Mouse (Mus musculus) stomach, embryonic 15.5 days (tissue): ENCODE results near the gene Retreg1. TPM values are rescaled to one million over a fixed set of nuclear protein-coding genes. Genes with fewer than 3 reads are reported as not detected.

Experiments
- ATAC-seq: fragments of 200-750 bp; cut with Nextera tagmentation; 2 replicates; pipeline ENCODE4 v1.8.0; 2017; ENCODE audit warnings: low read depth, moderate number of reproducible peaks, moderate TSS enrichment; ENCODE audit not compliant: insufficient read depth, low FRiP score
- H3K27ac ChIP-seq: fragments of 300-500 bp; sonication (generic); 2 replicates; pipeline ENCODE4 v1.5.1; 2015; ENCODE audit warnings: mild to moderate bottlenecking, inconsistent platforms
- H3K27me3 ChIP-seq: fragments of 300-500 bp; sonication (generic); replicated peaks from 2 replicates; pipeline ENCODE4 v1.6.1; 2015; ENCODE audit warnings: inconsistent platforms
- H3K36me3 ChIP-seq: fragments of 300-500 bp; sonication (generic); 2 replicates; pipeline ENCODE4 v1.6.1; 2015; ENCODE audit warnings: inconsistent platforms
- H3K4me1 ChIP-seq: fragments of 300-500 bp; sonication (generic); 2 replicates; pipeline ENCODE4 v1.6.1; 2015; ENCODE audit warnings: inconsistent platforms
- H3K4me2 ChIP-seq: fragments of 300-500 bp; sonication (generic); 2 replicates; pipeline ENCODE4 v1.6.1; 2015; ENCODE audit warnings: mild to moderate bottlenecking, inconsistent platforms
- H3K4me3 ChIP-seq: fragments of 300-500 bp; sonication (generic); replicated peaks from 2 replicates; pipeline ENCODE4 v1.5.1; 2015; ENCODE audit warnings: inconsistent platforms
- H3K9ac ChIP-seq: fragments of 300-500 bp; sonication (generic); 2 replicates; pipeline ENCODE4 v1.6.1; 2015; ENCODE audit warnings: inconsistent platforms
- H3K9me3 ChIP-seq: fragments of 300-500 bp; sonication (generic); 2 replicates; pipeline ENCODE4 v1.6.1; 2016; ENCODE audit warnings: inconsistent platforms
- WGBS: fragments of 180-500 bp; shearing (Covaris S2); methylation state at CpG from one replicate; pipeline ENCODE4 v1.1.7; 2015; 5-methylcytosine and 5-hydroxymethylcytosine counted together
- polyA plus RNA-seq: library from polyadenylated mRNA; unstranded; fragments of >200 nt; fragmentation: Nextera tagmentation; extraction: Ambion mirVana; gene quantifications from 2 replicates; pipeline ENCODE4 v1.2.1, GENCODE M21; 2015

Gene Retreg1
- polyA plus RNA-seq, 1 experiment from 2014 or later, result 13.7 TPM

- WGBS, result 84% methylated on average over 17 of the region's 17 CpGs
- Histone ChIP-seq H3K27me3 (no peaks in the 10 kb centered on the region), H3K4me3 (no peak overlapping the region), H3K4me2 (no peak overlapping the region), H3K9ac (no peak overlapping the region), H3K4me1 (no peaks in the 10 kb centered on the region), H3K9me3 (no peaks in the 10 kb centered on the region), H3K36me3 (no peaks in the 10 kb centered on the region), H3K27ac (no peak overlapping the region)
- ATAC-seq, result no peak
Observed at GRCm38 (mm10) chr15:25834920-25835674, 7.9 kb upstream of the Retreg1 start.

GRCm38 (mm10) chr15:25842462-25843085 lies 406 bp upstream of the Retreg1 start:
- peak overlapping the region; percentile 76 for H3K4me3 ChIP-seq
- no peaks in the 10 kb centered on the region for H3K36me3 ChIP-seq
- H3K4me2 ChIP-seq, result peak overlapping the region; percentile 93
- WGBS, result 13% methylated on average over 16 of the region's 16 CpGs
- H3K4me1 ChIP-seq, result peaks cover 13% of the 10 kb centered on the region; the same call in 1 of the 2 replicates
- ATAC-seq, result 0 out of 2 replicates have a peak, but pooled peaks have one; percentile 13
- H3K27me3 ChIP-seq, result no peaks in the 10 kb centered on the region; the same call in 1 of the 2 replicates
- H3K9ac ChIP-seq, result peak overlapping the region; percentile 49; the same call in 1 of the 2 replicates
- no peak overlapping the region for H3K27ac ChIP-seq
- H3K9me3 ChIP-seq, result no peaks in the 10 kb centered on the region

- Histone ChIP-seq H3K9me3 (no peaks in the 10 kb centered on the region), H3K9ac (no peak overlapping the region), H3K4me1 (peaks cover 13% of the 10 kb centered on the region; the same call in 1 of the 2 replicates), H3K4me3 (peak overlapping the region; percentile 76), H3K36me3 (no peaks in the 10 kb centered on the region), H3K27ac (no peak overlapping the region), H3K4me2 (peak overlapping the region; percentile 93), H3K27me3 (no peaks in the 10 kb centered on the region; the same call in 1 of the 2 replicates)
- 23% methylated on average over 11 of the region's 11 CpGs for WGBS
- no peak for ATAC-seq
Observed at GRCm38 (mm10) chr15:25844013-25844570, 1.1 kb downstream of the Retreg1 start.

- no peak overlapping the region for H3K4me3 ChIP-seq
- WGBS, result 55% methylated on average over 4 of the region's 4 CpGs
- no peak overlapping the region for H3K4me2 ChIP-seq
Observed at GRCm38 (mm10) chr15:25844771-25845170, 1.8 kb downstream of the Retreg1 start.

GRCm38 (mm10) chr15:25847576-25848168 lies 4.7 kb downstream of the Retreg1 start:
- Histone ChIP-seq H3K4me2 (no peak overlapping the region), H3K4me3 (no peak overlapping the region), H3K27ac (no peak overlapping the region), H3K36me3 (no peaks in the 10 kb centered on the region), H3K9ac (no peak overlapping the region), H3K27me3 (no peaks in the 10 kb centered on the region; the same call in 1 of the 2 replicates), H3K4me1 (peaks cover 9% of the 10 kb centered on the region; the same call in 1 of the 2 replicates), H3K9me3 (no peaks in the 10 kb centered on the region)
- WGBS, result 87% methylated on average over 1 of the region's 1 CpGs
- ATAC-seq, result no peak

More at GRCm38 (mm10) chr15:25844771-25845170, 1.8 kb downstream of the Retreg1 start:
- Histone ChIP-seq H3K9ac (no peak overlapping the region), H3K27me3 (no peaks in the 10 kb centered on the region; the same call in 1 of the 2 replicates), H3K27ac (no peak overlapping the region), H3K36me3 (no peaks in the 10 kb centered on the region), H3K9me3 (no peaks in the 10 kb centered on the region), H3K4me1 (peaks cover 13% of the 10 kb centered on the region; the same call in 1 of the 2 replicates)
- ATAC-seq, result no peak

GRCm38 (mm10) chr15:25850552-25850951 lies 7.6 kb downstream of the Retreg1 start:
- Histone ChIP-seq H3K4me3 (no peak overlapping the region), H3K4me1 (no peaks in the 10 kb centered on the region), H3K4me2 (no peak overlapping the region), H3K9ac (no peak overlapping the region), H3K36me3 (no peaks in the 10 kb centered on the region), H3K27ac (no peak overlapping the region), H3K27me3 (no peaks in the 10 kb centered on the region), H3K9me3 (no peaks in the 10 kb centered on the region)
- ATAC-seq, result no peak
- WGBS, result 70% methylated on average over 9 of the region's 11 CpGs

- no peak overlapping the region for H3K27ac ChIP-seq
- no peaks in the 10 kb centered on the region for H3K27me3 ChIP-seq
- no peak overlapping the region for H3K9ac ChIP-seq
- no peaks in the 10 kb centered on the region for H3K36me3 ChIP-seq
- ATAC-seq, result no peak
- no peaks in the 10 kb centered on the region for H3K4me1 ChIP-seq
- 65% methylated on average over 18 of the region's 18 CpGs for WGBS
- no peaks in the 10 kb centered on the region for H3K9me3 ChIP-seq
- no peak overlapping the region for H3K4me3 ChIP-seq
- no peak overlapping the region for H3K4me2 ChIP-seq
Observed at GRCm38 (mm10) chr15:25854270-25854904, 11.4 kb downstream of the Retreg1 start.

GRCm38 (mm10) chr15:25858611-25859058 lies 15.7 kb downstream of the Retreg1 start:
- no peaks in the 10 kb centered on the region for H3K4me1 ChIP-seq
- ATAC-seq, result no peak
- no peaks in the 10 kb centered on the region for H3K27me3 ChIP-seq
- H3K4me2 ChIP-seq, result no peak overlapping the region
- no peak overlapping the region for H3K27ac ChIP-seq
- 52% methylated on average over 12 of the region's 12 CpGs for WGBS
- no peaks in the 10 kb centered on the region for H3K36me3 ChIP-seq
- no peak overlapping the region for H3K4me3 ChIP-seq
- H3K9me3 ChIP-seq, result no peaks in the 10 kb centered on the region
- H3K9ac ChIP-seq, result no peak overlapping the region

- Histone ChIP-seq H3K27me3 (no peaks in the 10 kb centered on the region), H3K4me2 (no peak overlapping the region), H3K4me3 (no peak overlapping the region), H3K27ac (no peak overlapping the region), H3K36me3 (no peaks in the 10 kb centered on the region), H3K9me3 (no peaks in the 10 kb centered on the region), H3K4me1 (no peaks in the 10 kb centered on the region), H3K9ac (no peak overlapping the region)
- no peak for ATAC-seq
- WGBS, result 47% methylated on average over 3 of the region's 3 CpGs
Observed at GRCm38 (mm10) chr15:25859469-25859868, 16.5 kb downstream of the Retreg1 start.

GRCm38 (mm10) chr15:25861900-25862299 lies 18.9 kb downstream of the Retreg1 start:
- WGBS, result 85% methylated on average over 7 of the region's 7 CpGs
- Histone ChIP-seq H3K27me3 (no peaks in the 10 kb centered on the region), H3K4me3 (no peak overlapping the region), H3K27ac (no peak overlapping the region), H3K9ac (no peak overlapping the region), H3K9me3 (no peaks in the 10 kb centered on the region), H3K4me2 (no peak overlapping the region), H3K36me3 (no peaks in the 10 kb centered on the region), H3K4me1 (no peaks in the 10 kb centered on the region)
- ATAC-seq, result no peak

GRCm38 (mm10) chr15:25865605-25866004 lies 22.6 kb downstream of the Retreg1 start:
- ATAC-seq, result no peak
- no peak overlapping the region for H3K9ac ChIP-seq
- no peak overlapping the region for H3K4me2 ChIP-seq
- H3K27me3 ChIP-seq, result no peaks in the 10 kb centered on the region
- no peak overlapping the region for H3K4me3 ChIP-seq
- H3K4me1 ChIP-seq, result no peaks in the 10 kb centered on the region
- no peaks in the 10 kb centered on the region for H3K36me3 ChIP-seq
- H3K9me3 ChIP-seq, result no peaks in the 10 kb centered on the region
- WGBS, result 87% methylated on average over 3 of the region's 3 CpGs
- no peak overlapping the region for H3K27ac ChIP-seq
